Mouse (Mus musculus) cerebellum, adult 9-11 months (tissue): Measurements from ENCODE around the gene Helz2.

ENCODE experiments used
- DNase-seq: peaks from one replicate; pipeline ENCODE4 v3.0.0; 2022

Helz2 gene

GRCm38 (mm10) chr2:181241602-181242313, at the start of gene Helz2:
Helz2 (minus strand) TSS chr2:181242027.
- DNase-seq = no peak

GRCm38 (mm10) chr2:181290937-181291336, 49.1 kb upstream of the Helz2 start:
- peak; percentile 15 for DNase-seq

- peak; percentile 30 for DNase-seq
Observed at GRCm38 (mm10) chr2:181288691-181289090, 46.9 kb upstream of the Helz2 start.

GRCm38 (mm10) chr2:181287958-181288350, 46.1 kb upstream of the Helz2 start, which contains the start of gene Gmeb2:
Gmeb2 (minus strand) TSS chr2:181288035.
- DNase-seq = peak; percentile 98

- peak; percentile 87 for DNase-seq
Observed at GRCm38 (mm10) chr2:181287338-181287957, 45.6 kb upstream of the Helz2 start.

GRCm38 (mm10) chr2:181286629-181287337, 45.0 kb upstream of the Helz2 start:
- no peak for DNase-seq

GRCm38 (mm10) chr2:181279968-181280367, 38.1 kb upstream of the Helz2 start:
- no peak for DNase-seq

DNA sequence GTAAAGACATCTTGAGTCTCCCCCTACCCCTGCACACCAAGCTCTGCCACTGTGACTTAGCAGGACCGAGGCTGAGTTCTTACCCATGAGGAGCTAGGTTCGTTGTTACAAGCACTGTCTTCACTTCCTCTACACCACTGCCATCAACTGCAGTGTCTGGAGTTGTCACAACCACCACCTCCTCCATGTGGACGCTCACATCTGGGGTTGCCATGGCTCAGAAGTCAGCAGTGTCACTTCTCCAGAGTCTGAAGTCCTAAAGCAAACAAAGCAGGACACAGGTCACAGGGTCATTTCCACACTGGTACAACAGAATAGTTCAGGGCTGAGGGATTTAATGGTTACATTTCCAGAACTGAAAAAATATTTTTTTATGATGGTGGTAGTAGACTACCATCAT, 36.0 kb upstream of the Helz2 start:
- no peak for DNase-seq

- DNase-seq = no peak
Observed at GRCm38 (mm10) chr2:181276766-181277165, 34.9 kb upstream of the Helz2 start.

- no peak for DNase-seq
Observed at GRCm38 (mm10) chr2:181274639-181275038, 32.8 kb upstream of the Helz2 start.

DNA sequence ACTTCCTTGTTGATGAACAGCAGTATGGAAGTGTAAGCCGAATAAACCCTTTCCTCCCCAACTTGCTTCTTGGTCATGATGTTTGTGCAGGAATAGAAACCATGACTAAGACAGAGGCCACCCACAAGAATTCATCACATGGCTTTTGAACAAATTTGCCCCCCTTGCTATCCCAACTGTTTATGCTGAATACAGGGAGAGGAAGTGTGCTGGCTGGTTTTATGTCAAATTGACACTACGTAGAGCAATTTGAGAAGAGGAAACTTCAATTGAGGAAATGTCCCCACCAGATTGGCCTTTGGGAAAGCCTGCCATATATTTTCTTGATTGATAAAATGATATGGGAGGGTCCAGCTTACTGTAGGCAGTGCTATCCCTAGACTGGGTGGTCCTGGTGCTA, 32.0 kb upstream of the Helz2 start:
- DNase-seq = no peak

DNA sequence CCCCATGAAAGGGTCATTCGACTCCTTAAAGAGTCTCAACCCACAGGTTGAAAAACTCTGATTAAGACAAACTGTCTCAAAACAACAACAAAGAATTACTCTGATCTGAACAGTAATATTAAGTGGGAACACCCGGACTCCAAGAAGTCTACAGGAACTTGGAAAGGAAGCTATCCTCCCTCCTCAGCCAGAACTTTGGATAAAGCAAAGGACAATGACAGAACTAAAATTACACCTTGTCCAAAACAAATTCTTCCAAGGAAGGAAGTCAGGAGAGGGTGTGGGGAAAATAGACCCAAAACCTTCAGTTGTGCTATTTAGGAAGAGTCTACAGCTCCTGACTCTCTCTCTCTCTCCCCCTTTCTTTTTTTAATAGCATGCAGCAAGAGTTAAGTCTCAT, 30.3 kb upstream of the Helz2 start:
- no peak for DNase-seq

GRCm38 (mm10) chr2:181266839-181267238, 25.0 kb upstream of the Helz2 start:
- no peak for DNase-seq

- no peak for DNase-seq
Observed at GRCm38 (mm10) chr2:181253248-181253647, 11.4 kb upstream of the Helz2 start.

GRCm38 (mm10) chr2:181251841-181252240, 10.0 kb upstream of the Helz2 start:
- DNase-seq = no peak

DNA sequence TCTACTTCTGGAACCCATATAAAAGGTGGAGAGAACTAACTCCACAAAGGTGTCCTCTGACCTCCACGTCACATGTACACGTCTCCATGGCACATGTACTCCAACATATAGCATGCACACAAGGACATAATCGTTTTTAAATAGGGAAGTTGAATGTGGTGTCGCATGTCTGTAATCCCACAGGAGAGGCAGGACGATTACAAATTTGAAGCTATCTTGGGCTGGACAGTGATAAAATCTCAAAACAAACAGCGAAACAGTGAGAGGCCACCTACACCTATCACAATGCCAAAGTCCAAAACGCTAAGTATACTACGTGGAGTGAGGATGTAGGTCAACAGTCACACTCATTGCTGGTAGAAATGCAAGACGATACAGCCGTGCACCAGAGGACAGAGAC, 7.4 kb upstream of the Helz2 start:
- no peak for DNase-seq

GRCm38 (mm10) chr2:181245031-181245430, 3.2 kb upstream of the Helz2 start:
- no peak for DNase-seq

DNA sequence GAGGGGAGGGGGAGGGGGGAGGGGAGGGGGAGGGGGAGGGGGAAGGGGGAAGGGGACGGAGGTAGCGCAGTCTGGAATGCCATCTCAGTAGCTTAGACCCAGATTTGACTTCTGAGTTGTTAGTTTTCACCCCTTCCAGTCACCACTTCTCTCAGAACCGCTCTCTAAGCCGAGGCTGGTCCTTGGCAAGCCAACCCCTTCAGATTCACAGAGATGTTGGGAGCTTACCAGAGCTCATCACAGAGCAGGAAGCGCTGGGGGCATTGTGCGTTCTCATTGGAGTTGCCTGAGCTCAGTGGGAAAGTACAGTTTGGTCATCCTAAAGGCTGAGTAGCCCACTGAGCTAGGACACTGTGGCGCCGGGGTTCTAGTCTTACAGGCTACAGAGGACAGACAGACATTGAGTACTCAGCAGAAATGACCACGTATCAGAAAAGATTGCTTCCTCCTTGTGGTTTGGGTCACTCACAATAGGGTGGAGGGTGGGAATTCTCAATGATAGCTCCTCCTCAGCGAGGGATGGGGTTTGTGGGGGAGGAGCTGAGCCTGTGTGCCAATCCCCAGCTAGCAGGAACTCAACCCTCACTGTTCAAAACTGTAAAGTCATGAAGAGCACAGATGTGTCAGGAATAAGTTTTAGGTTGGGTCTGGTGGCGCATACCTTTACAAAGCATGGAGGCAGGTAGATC, 2.0 kb upstream of the Helz2 start:
- no peak for DNase-seq

DNA sequence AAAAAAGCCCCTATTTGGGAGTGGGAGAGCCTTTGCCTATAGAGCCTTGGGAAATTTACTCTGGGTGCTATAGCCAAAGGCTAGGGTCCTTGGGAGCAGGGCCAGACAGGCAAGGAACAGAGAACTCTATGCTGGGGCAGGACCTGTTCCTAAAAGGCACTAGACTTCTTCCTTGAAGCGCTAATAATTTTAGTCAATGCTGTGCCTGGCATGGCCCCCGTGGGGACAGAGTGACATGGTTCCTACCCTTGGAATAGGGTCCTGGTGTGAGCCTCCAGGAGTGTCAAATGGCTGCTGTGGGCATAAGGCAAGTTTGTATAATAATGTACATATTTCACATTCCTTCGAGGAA, 463 bp upstream of the Helz2 start:
- DNase-seq = no peak

DNA sequence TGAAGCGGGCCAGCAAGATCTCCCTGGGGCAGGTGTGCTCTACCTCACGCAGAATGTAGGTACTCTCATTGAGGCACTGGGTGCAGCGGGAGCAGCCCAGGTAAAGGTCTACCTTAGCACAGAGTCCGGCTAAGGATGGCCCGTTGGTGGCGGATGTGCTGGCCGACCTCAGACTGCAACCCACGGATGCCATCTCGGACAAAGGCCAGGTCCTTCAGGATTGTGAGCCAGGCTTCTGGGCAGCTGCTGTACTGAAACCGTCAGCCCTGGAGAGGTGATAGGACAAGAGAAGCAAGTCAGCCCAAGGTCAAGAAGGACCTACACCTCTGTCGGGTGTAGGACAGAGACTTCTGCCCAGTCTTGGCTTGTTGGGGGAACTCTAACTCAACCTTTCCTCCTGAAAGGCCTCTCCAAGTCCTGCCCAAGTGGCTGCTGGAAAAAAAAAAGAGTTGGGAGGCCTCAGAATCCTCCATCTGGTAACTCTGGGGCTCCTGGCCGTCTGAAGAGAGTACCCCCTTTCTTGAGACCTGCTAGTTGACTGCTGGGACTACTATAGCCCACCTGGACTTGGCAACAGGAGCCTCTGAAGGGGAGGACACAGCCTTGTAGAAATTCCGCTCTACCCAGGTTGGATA, 904 bp downstream of the Helz2 start:
- no peak for DNase-seq

DNA sequence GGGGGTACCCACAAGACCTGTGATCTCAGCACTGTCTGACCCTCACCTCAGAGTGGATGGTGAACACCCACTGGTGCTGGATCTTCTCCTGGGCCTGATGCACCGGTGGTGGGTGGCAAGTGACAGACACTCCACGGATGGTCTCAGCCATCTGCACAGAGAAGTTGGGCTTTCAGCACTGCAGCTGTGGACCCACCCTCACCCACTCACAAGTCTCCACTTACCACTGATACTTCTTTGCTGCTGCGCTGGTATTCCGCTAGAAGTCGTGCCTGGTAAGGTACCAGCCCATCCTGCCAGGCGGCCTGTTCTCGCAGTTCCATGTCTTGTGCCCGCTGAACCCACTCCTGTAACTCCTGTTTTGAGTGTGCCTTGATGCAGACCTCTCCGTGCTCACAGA, 2.6 kb downstream of the Helz2 start:
- DNase-seq = no peak

- no peak for DNase-seq
Observed at GRCm38 (mm10) chr2:181238861-181239260, 3.0 kb downstream of the Helz2 start.

DNA sequence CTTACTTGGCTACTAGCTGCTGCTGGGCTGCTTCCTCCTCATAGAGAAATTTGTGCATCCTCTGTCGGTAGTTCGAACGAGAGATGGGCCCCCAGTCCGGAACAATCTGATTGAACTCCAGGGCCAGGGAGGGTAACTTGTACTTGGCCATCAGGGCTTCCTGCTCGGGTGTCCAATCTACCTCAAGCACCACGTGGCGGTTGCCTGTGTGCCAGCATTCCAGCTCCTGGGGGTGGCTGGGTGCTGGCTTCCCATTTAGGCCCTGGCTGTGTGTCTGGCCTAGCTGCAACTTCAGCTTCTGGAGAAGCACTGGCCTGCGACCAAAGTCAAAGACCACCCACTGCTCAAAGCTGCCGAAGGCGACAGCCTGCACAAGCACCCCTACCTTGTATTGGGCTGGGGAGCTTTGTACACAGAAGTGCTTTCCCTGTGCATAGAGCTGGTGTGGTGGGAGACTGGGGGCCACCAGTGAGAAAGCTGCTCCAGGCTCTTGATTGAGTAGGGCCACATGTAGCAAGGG, 3.7 kb downstream of the Helz2 start:
- no peak for DNase-seq
